Mouse (Mus musculus) testis, adult 2 months (tissue): Measurements from ENCODE around the gene Filip1. TPM values are rescaled to one million over a fixed set of nuclear protein-coding genes. Genes with fewer than 3 reads are reported as not detected.

Experiments used
- H3K27ac ChIP-seq: fragments of 200-500 bp; 2 replicates; pipeline ENCODE4 v1.5.1; 2012; ENCODE audit warnings: low read depth, low read length; ENCODE audit not compliant: control insufficient read depth, insufficient read depth
- H3K27me3 ChIP-seq: fragments of 200-500 bp; 2 replicates; pipeline ENCODE4 v1.6.1; 2012; ENCODE audit warnings: mild to moderate bottlenecking, low read length, moderate library complexity; ENCODE audit not compliant: control insufficient read depth, insufficient read depth
- H3K36me3 ChIP-seq: fragments of 200-500 bp; 2 replicates; pipeline ENCODE4 v1.6.1; 2012; ENCODE audit warnings: mild to moderate bottlenecking, low read length; ENCODE audit not compliant: control insufficient read depth, insufficient read depth
- H3K4me1 ChIP-seq: fragments of 200-500 bp; 2 replicates; pipeline ENCODE4 v1.6.1; 2012; ENCODE audit warnings: low read length; ENCODE audit not compliant: control insufficient read depth, insufficient read depth
- H3K4me3 ChIP-seq: fragments of 200-500 bp; 2 replicates; pipeline ENCODE4 v1.5.1; 2012; ENCODE audit warnings: low read depth, mild to moderate bottlenecking, low read length, moderate library complexity, mixed read lengths; ENCODE audit not compliant: control insufficient read depth
- CTCF ChIP-seq: fragments of 200-500 bp; IDR thresholded peaks from 2 replicates; pipeline ENCODE4 v1.5.1; 2012; ENCODE audit warnings: low read depth, mild to moderate bottlenecking, inconsistent platforms, low read length, moderate library complexity; ENCODE audit not compliant: control insufficient read depth, insufficient read depth, insufficient replicate concordance
- POLR2A ChIP-seq: fragments of 200-500 bp; IDR thresholded peaks from 2 replicates; pipeline ENCODE4 v1.6.1; 2012; ENCODE audit warnings: low read depth, mild to moderate bottlenecking, inconsistent platforms, low read length, moderate library complexity; ENCODE audit not compliant: control insufficient read depth
- polyA plus RNA-seq: library from polyadenylated mRNA; depleted of rRNA; stranded (reverse); fragments of >200 nt; gene quantifications from 2 replicates; pipeline ENCODE4 v1.2.3, GENCODE M21; 2012

The Filip1 gene
- polyA plus RNA-seq, 1 experiment, result 6.8 TPM

- no peak for TF ChIP-seq POLR2A
- no peak for TF ChIP-seq CTCF
- no peak overlapping the region for H3K4me3 ChIP-seq
- H3K27ac ChIP-seq, result no peak overlapping the region
- no peaks in the 10 kb centered on the region for H3K4me1 ChIP-seq
- H3K36me3 ChIP-seq, result no peaks in the 10 kb centered on the region
- H3K27me3 ChIP-seq, result no peaks in the 10 kb centered on the region
Observed at GRCm38 (mm10) chr9:79842615-79843014, 170.0 kb downstream of the Filip1 start.

GRCm38 (mm10) chr9:79842028-79842427, 170.6 kb downstream of the Filip1 start:
- H3K36me3 ChIP-seq, result no peaks in the 10 kb centered on the region

GRCm38 (mm10) chr9:79831294-79831693, 181.4 kb downstream of the Filip1 start:
- no peak overlapping the region for H3K4me3 ChIP-seq
- no peaks in the 10 kb centered on the region for H3K4me1 ChIP-seq
- no peaks in the 10 kb centered on the region for H3K27me3 ChIP-seq
- no peaks in the 10 kb centered on the region for H3K36me3 ChIP-seq
- TF ChIP-seq CTCF (no peak), POLR2A (no peak)
- H3K27ac ChIP-seq, result no peak overlapping the region

More at GRCm38 (mm10) chr9:79842028-79842427, 170.6 kb downstream of the Filip1 start:
- H3K27me3 ChIP-seq, result no peaks in the 10 kb centered on the region
- no peak overlapping the region for H3K4me3 ChIP-seq
- H3K4me1 ChIP-seq, result no peaks in the 10 kb centered on the region
- H3K27ac ChIP-seq, result no peak overlapping the region
- no peak for TF ChIP-seq POLR2A
- no peak for TF ChIP-seq CTCF

GRCm38 (mm10) chr9:79830874-79831273, 181.8 kb downstream of the Filip1 start:
- no peak for TF ChIP-seq POLR2A
- no peak for TF ChIP-seq CTCF
- Histone ChIP-seq H3K36me3 (no peaks in the 10 kb centered on the region), H3K4me3 (no peak overlapping the region), H3K27ac (no peak overlapping the region), H3K4me1 (no peaks in the 10 kb centered on the region), H3K27me3 (no peaks in the 10 kb centered on the region)

GRCm38 (mm10) chr9:79829842-79830800, 182.5 kb downstream of the Filip1 start:
- TF ChIP-seq POLR2A (no peak), CTCF (no peak)
- no peaks in the 10 kb centered on the region for H3K4me1 ChIP-seq
- H3K36me3 ChIP-seq, result no peaks in the 10 kb centered on the region
- H3K27ac ChIP-seq, result no peak overlapping the region
- no peak overlapping the region for H3K4me3 ChIP-seq
- H3K27me3 ChIP-seq, result no peaks in the 10 kb centered on the region

- no peaks in the 10 kb centered on the region for H3K36me3 ChIP-seq
- H3K4me3 ChIP-seq, result no peak overlapping the region
- H3K27me3 ChIP-seq, result no peaks in the 10 kb centered on the region
- no peak for TF ChIP-seq POLR2A
- TF ChIP-seq CTCF, result no peak
- no peak overlapping the region for H3K27ac ChIP-seq
- no peaks in the 10 kb centered on the region for H3K4me1 ChIP-seq
Observed at GRCm38 (mm10) chr9:79827072-79827471, 185.6 kb downstream of the Filip1 start.

GRCm38 (mm10) chr9:79825526-79825925, 187.1 kb downstream of the Filip1 start:
- H3K27ac ChIP-seq, result no peak overlapping the region
- no peak for TF ChIP-seq POLR2A
- no peak for TF ChIP-seq CTCF
- no peaks in the 10 kb centered on the region for H3K27me3 ChIP-seq
- H3K36me3 ChIP-seq, result no peaks in the 10 kb centered on the region
- H3K4me3 ChIP-seq, result no peak overlapping the region
- H3K4me1 ChIP-seq, result no peaks in the 10 kb centered on the region; the same call in 1 of the 2 replicates
